Mouse (Mus musculus): ENCODE measurements around the gene Dmp1.

The Dmp1 gene

DNA sequence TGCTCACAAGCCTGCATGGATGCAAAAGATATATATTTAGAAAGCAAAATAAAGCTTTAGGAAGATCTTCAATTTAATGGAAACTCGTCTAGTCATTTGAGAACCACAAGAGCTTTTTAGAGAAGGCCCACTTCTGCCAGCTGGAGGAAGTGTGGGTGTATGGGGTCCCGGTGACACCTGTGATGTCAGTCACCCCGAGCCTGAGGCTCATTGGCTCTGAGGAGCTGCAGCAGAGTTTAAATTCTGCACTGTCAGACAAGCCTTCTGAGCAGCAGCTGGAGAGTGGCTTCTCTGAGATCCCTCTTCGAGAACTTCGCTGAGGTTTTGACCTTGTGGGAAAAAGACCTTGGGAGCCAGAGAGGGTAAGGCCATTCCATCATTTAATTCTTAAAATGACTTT lies at the start of gene Dmp1:
TSS of gene Dmp1 (plus strand) at position 263 of the 400 bp plus-strand sequence.
- peak; percentile 27 for DNase-seq (ENCODE audit: low read depth, low spot score)

DNA sequence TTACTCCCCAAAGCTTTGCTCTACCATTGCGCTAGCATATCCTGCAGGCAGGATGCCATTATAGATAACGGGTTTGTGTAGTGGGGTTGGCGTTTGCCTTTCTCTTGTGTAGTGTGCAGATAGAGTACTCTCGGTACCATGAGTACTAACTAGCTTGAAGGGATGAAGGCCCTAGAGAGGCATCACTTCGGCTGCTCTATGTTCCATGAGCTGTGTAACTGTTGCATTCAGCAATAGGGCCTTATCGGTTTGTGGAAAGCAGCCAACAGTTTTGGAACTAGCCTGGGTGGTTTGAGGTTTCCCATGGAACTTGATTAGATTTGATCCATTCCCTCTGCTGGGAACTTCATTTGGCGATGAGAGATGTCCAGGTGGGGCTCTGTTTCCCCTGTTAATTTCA lies 44.7 kb upstream of the Dmp1 start:
- DNase-seq (ENCODE audit: low read depth, low spot score) = no peak

DNA sequence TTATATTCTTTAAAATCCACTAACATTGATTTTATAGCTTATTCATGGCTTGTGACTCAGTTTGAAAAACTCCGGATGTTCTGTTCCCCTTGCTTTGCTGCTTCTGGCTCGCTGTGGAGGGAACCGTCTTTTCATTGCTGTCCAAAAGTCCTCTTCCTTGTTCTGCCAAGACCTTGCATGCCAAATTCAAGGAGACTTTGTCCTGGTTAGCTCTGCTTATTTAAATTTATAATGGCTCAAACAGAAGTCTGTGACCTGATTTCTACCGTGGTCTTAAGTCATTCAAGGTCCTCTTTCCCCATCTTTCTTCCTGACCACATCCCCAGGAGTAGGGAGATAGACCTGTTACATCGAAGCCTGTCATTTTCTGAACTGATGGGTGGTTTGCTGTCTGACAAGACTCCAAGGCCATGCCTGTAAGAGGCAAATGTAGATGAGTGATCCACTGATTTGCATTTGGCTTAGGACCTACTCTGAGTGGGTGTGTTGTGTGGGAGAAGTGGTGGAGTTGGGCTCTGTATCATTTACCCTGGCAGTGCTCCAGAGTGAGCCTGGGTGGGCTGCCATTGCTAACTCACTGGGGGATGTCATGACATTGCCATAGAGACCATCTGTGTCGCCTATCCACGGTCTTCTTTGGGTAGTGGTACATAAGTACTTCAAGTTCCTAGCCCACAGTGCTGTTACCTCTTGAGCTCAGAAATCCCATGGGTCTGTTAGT lies 43.9 kb upstream of the Dmp1 start:
- no peak for DNase-seq (ENCODE audit: low read depth, low spot score)

GRCm38 (mm10) chr5:104160581-104160980 lies 41.8 kb upstream of the Dmp1 start:
- no peak for DNase-seq (ENCODE audit: low read depth, low spot score)

GRCm38 (mm10) chr5:104161390-104161789 lies 41.0 kb upstream of the Dmp1 start:
- DNase-seq (ENCODE audit: low read depth, low spot score) = no peak

GRCm38 (mm10) chr5:104163536-104163935 lies 38.9 kb upstream of the Dmp1 start:
- DNase-seq (ENCODE audit: low read depth, low spot score) = no peak

DNA sequence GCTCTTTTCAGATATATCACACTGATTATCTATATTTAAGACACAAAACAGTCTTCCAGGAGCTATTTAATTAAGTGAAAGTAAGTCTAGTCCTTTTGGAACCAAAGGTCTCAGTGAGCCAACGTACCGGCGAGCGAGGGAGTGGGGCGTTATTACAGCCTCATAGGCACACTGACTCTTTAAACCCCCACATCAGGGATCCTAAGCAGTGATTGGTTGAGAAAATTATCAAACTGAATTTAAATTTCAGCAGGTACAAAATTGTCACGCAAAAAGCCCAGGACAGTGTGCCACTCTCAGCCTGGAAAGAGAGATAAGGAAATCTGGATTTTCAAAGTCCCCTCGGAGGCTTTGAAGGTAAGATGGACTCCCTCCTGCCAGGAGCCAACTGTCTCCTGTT lies 32.0 kb upstream of the Dmp1 start, which contains the start of gene Dspp:
TSS of gene Dspp (plus strand) at position 301 of the 400 bp plus-strand sequence.
- DNase-seq (ENCODE audit: low read depth, low spot score) = no peak

DNA sequence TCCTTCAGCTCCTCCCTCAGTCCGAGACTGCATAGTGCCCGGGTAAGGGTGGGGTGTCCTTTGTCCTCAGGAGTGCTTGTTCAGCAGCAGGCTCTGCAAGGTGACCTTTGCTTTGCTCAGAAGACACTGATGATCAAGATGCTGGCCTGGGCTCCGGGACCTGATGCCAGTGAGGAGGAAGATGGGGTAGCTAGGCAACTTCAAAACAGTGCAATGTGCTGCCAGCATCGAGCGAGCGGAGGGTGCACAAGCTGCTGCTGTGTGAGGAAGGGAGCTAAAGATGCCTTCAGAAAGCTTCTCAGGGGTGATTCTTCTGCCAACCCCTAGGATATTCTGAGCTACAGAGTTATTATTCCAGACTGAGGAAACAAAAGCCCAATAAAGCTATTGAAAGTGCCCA lies 29.3 kb upstream of the Dmp1 start:
- no peak for DNase-seq (ENCODE audit: low read depth, low spot score)

GRCm38 (mm10) chr5:104183743-104184142 lies 18.7 kb upstream of the Dmp1 start:
- no peak for DNase-seq (ENCODE audit: low read depth, low spot score)

GRCm38 (mm10) chr5:104187281-104187680 lies 15.1 kb upstream of the Dmp1 start:
- no peak for DNase-seq (ENCODE audit: low read depth, low spot score)

- no peak for DNase-seq (ENCODE audit: low read depth, low spot score)
These were observed 7.3 kb upstream of the Dmp1 start for GRCm38 (mm10) chr5:104195086-104195485.

DNA sequence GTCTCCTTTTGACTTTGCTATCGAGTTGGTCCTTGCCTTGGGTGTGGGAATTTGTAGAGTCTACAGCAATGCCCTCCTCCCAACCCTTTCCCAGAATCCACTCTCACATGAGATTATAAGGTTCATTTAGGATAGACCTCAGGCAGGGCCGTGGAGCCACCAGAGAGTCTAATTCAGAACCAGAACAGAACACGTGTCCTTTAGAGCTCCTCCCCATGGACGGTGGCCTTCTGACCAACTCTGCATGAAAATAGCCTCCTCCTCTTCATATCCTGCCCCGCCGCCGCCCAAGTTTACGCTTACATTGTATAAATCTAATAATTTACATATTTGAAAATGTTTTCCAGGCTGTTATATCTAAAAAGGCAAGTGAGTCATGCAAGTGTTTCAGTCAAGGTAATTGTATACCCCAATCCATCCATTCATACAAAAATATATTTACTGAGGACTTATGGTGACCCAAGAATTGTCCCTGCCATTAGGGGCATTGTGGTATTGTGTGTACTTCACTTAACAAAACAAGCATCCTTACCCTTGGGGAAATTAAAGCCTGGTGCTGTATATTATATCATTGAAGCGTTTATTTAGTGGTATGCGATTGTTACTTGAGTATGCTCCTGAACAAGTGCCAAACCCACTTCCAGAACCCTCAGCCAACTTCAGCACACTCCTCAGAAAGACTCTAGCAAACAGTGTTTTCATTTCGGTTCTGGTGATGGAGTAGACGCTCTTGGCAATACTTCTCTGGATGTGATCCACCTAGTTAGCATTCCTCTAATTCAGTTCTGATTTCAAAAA lies 1.1 kb upstream of the Dmp1 start:
- no peak for DNase-seq (ENCODE audit: low read depth, low spot score)

GRCm38 (mm10) chr5:104212531-104212930 lies 10.1 kb downstream of the Dmp1 start:
- no peak for DNase-seq (ENCODE audit: low read depth, low spot score)

DNA sequence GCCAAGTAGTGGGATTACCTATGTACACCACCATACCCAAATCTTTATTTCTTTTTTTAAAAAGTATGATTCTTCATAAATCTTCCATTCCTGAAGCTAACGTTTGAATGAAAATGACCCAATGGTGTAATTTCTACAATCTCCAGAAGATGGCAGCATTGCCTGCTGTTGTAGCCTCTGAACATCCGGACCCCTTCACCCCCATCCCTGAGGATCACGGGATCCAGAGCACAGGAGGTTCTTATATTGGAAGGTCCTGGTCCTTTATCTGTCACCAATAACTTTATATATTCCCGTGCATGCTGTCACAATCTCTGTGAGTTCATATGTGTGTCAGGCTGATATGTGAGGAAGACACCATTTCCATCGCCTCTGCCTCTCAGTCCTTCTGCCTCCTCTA lies 16.5 kb downstream of the Dmp1 start:
- peak; percentile 36 for DNase-seq (ENCODE audit: low read depth, low spot score)

- DNase-seq (ENCODE audit: low read depth, low spot score) = no peak
These were observed 21.9 kb downstream of the Dmp1 start for GRCm38 (mm10) chr5:104224299-104224698.

DNA sequence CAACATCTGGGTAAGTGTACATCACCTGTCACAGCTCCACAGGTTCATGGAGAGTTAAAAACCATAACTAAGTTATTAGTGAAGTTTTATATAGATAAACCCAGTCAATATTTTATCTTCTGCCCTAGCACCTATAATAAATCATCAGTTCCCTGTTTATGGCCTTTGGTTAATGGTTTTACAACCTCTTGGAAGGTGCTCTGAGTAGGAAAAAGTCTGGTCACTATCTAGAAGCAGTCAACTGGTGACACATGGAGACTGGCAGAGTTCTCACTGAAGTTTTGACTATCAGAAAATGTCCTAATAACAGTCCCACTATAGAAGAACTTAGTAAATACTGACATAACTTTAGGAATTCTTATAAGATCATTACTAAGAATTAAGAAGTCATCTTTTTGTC lies 22.3 kb downstream of the Dmp1 start:
- DNase-seq (ENCODE audit: low read depth, low spot score) = no peak

DNA sequence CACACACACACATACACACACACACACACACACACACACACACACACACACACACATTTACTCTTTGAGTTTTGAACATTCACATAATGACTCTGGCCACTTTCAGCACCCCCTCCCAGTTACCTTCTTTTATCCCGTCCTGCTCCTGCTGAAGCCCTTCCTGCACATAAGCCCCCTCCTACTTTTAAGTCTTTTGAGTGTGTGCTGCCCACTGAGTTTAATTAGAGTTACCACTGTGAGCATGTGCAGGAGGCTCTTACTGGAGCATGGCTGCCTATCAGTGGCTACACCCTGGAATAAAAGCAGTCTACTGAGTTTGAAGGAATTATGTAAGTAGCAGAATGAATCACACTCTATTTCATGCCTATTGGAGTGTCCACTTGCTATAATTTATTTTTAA lies 26.1 kb downstream of the Dmp1 start:
- DNase-seq (ENCODE audit: low read depth, low spot score) = no peak

GRCm38 (mm10) chr5:104236741-104237140 lies 34.3 kb downstream of the Dmp1 start:
- no peak for DNase-seq (ENCODE audit: low read depth, low spot score)

GRCm38 (mm10) chr5:104239674-104240378 lies 37.4 kb downstream of the Dmp1 start:
- DNase-seq (ENCODE audit: low read depth, low spot score) = no peak

- DNase-seq (ENCODE audit: low read depth, low spot score) = no peak
These were observed 41.8 kb downstream of the Dmp1 start for GRCm38 (mm10) chr5:104244261-104244660.

DNA sequence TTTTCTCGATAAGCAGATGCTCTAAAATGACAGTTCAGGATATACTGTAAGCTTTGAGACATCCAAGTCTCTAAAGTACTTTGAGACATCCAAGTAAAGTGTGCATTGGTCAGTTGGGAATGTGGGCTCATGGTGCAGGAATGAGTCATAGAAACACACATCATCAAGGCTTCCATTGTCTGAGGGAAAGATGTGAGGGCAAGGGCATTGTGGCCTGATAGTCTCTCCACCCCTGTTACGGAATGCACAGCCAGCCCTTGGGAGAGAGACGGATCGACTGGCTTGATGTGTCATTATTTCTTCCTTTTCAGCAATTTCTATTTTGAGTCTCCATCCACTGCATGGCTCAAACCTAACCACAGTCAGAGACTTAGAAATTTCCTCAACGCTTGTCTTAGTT lies 49.4 kb downstream of the Dmp1 start:
- no peak for DNase-seq (ENCODE audit: low read depth, low spot score)

DNA sequence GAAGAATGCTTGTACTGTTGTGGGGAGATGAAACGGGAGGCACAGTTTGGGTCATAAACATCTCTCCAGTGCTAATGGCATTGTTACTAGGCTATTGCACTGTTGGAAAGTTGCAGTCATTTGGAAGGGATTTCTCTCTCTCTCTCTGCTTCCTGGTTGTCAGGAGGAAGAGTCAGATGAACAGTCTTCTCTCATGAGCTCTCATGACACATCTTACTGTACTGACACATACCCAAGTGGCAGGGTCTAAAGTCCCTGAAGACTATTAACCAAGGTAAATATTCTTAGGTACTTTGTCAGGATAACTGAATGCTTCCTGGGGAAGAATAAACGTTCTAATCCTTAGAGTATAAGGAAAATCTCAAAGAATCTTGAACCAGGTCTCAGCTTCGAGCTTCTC lies 54.2 kb downstream of the Dmp1 start:
- no peak for DNase-seq (ENCODE audit: low read depth, low spot score)
